Mouse (Mus musculus): ENCODE measurements at regions not wholly inside any gene's neighbourhood (a gene's known extent, or its start where the extent isn't known, plus 50 kb on each side); places are given as distances from the start of the nearest gene placed in this dataset.

DNA sequence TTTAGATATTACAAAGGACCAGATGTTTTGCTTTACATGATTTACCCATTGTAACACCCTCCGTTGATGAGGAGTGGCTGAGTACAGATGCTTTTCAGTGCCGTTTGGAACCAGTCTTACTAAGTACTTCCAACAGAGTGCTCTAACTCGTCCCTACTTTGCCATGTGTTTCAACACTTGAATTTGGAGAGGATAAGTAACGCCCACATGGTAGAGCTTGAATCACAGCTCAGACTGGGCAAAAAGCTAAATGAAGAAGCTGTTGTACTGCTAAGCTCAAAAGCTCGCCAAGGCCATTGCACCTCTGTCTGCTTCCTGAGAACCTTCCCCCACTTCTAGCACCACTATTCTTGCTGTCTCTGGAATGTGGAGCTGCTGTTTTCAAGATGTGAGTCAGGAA lies 471.1 kb downstream of the Nfib start:
- DNase-seq (ENCODE audit: low spot score): no peak

DNA sequence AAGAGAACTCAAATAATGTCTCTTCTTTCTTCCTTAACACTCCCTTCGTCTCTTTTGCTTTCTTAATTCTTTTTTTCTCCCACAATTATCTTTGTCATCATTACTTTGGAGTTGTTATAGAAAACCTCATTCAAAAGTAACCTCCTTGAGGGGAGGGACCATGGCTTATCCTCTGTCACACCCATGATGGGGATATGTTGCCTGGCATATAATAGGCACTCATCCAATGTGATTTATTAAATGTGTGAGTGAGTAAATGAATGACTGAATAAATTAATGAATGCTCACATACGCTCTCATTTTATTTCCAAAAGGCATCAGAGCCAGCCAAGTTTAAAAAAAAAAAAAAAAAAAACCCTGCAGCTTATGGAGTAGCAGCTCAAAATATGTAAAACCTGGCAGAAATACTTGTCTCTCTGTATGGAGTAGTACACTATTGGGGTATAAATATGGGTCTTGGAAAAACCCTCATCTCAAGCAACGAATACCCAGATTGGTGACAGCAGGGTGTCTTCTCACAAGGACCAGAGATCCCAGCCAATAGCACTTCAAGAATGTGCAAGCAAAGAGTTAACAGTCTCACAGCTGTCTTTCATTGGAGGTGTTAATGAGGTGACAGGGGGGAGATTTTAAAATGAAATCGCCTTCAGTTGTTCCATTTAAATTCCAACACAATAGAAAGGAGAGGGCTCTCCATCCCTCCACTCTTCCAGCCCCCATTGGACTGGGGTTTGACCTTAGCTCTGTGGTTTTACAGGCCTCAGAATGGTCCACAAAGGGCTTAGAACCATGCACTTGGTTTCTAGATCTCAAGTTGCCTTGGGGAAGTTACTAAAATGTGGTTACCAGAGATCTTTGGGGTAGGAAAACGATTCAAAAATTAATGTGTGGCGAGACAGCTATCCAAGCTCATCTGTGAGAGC lies 479.1 kb downstream of the Nfib start:
- DNase-seq (ENCODE audit: low spot score): no peak

DNA sequence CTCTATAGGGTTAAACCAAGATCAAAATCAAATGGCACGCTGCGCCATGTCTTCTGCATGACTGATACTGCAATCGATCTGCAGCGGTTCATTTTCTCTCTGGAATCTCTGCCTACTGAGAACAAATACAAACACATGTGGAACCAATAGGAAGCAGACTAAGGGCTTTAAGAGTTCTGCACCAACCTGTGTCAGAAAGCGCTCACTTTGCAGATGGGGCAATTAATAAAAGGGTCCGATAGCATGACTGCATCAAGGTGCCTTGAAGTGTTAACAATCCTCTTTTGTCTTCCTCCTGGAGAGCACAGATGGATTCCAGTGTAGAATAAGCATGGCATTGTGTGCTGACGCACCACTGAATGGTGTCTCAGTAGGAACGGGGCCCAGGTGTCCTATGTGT lies 484.8 kb downstream of the Nfib start:
- no peak for DNase-seq (ENCODE audit: low spot score)

DNA sequence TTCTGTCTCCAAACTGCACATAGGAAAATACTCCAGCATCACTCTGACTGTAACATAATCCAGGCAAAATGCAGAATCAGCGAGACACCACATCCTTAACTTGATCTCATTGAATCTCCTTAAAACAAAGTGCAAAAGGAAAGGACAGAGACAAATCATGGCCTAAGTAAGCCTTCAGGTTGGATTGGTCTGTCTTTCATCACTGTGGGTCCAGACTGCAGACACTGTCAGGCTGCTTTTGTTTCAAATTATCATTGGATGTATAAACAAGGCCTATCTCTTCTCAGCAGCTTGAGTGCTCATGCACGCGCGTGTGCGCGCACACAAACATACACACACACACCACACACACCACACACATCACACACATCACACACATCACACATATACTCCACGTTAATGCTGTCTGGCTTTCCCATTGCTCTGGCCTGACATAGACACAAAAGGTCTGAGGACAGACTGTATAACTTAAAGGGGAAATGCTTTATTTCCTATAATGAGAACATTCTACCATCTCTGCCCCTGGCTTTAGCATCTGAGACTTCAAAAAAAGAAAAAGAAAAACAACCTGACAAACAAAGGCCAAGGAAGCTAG lies 485.3 kb downstream of the Nfib start:
- no peak for DNase-seq (ENCODE audit: low spot score)

DNA sequence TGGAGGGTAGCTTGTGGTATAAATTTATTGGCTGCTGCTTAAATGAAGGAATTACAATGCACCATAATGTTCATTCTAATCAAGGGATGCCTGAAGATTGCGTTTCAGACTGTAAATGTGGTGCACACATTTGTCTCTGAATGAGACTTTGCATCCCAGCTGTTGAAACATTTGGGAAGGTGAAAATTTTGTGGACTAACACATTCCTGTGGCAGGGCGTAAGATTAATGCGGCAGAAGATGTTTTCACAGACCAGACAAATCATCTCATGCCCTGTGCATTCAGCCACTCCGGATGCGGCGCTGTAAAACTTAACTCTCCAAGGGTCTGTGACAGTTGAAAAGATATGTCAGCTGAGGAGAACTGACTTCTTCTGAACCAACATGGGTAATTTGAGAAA lies 486.9 kb downstream of the Nfib start:
- DNase-seq (ENCODE audit: low spot score): no peak

DNA sequence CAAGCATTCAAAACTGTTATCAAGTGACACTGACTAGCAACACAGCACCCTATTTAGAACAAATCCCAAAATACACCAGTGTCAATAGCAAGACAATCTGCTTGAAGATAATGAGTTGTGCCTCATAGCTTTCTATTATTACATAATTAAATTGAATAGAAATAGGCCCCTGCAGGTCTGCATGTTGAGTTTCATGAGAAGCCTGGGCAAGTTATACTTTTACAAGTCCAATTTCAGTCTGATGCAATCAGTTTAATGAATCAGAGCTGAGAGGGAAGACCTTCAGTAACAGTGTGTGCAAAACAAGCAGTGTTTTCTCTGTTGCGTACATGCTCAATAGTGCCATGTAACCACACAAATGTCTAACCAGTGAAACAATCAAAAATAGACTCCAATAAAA lies 498.5 kb downstream of the Nfib start:
- DNase-seq (ENCODE audit: low spot score): no peak

DNA sequence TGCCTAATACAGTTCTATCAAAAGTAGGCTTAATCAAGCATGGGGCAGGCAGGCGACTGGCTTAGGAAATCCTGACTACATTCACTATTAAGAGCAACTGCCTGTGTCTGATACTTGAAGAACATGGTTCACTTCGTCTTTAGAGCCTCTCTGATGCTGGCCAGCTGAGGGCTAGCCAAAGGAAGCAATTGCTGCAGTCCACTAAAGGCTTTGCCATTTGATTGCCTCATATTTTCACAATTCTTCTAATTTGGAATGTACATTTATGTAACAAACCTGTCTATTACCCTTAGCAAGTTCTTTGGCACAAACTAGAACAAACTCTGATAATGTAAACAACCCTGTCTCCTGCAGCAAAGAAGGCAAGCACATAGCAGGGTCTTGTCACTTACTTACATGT lies 505.2 kb downstream of the Nfib start:
- no peak for DNase-seq (ENCODE audit: low spot score)

DNA sequence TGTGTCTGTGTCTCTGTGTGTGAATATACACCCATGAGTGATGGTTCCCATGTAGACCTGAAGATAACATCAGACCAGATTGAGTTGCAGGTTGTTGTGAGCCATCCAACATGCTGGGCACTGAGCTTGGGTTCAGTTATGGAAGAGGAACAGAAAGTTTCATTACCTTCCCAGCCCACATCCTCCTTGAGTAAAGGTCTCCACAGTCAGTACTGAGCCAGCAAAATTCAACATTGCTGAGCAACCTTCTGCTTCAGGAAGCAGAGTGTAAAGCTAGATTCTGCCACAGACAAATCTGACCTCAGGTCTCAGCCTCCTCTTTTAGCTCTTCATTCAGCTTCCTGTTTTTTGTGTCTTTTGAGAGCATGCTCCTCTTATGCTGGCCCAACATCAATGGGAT lies 506.4 kb downstream of the Nfib start:
- no peak for DNase-seq (ENCODE audit: low spot score)

DNA sequence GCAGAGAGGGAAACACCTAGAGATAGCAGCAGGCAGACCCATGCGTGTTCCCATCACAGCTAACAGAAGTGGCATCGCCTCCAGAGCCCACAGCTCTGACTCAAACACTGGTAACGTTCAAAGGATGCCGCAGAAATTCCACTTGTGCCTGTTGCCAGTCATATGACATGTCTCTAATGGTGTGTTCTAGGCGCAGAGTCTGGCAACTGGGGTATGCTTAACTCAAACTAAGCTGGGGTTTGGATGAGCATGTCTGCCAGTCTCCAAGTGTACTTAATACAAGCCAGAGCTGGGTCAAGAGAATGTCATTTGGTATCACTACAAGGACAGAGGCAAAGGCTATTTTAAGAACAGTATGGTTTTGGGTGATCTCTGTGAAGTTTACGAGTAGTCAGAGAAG lies 507.9 kb downstream of the Nfib start:
- no peak for DNase-seq (ENCODE audit: low spot score)

DNA sequence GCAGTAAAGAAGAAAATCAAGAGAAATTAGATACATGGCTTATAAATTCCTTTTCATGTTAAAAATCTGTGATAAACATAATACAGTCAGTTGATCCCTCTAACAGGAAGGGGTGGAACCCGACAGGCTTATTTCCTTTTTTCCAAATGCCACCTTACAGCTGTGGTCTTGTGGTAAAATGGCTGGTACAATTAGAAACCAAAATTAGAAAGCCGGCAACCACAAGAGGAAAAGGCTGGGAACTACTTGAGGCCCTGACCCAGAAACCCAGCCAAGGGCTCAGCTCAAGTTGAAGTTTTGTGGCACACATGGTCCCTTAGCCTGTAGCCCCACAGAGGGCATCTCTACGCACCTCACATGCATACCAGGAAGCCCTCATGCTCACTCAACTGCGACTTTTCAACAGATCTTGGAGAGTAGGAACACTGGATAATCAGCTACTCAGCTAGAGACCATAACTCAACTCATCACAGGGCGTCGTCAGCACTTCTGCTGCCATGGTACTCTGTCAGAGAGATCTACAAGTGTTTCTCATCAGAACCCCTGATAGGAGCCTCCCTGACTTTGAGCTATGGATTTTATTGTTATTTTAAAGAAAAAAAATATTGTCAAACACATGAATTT lies 509.4 kb downstream of the Nfib start:
- DNase-seq (ENCODE audit: low spot score): no peak

DNA sequence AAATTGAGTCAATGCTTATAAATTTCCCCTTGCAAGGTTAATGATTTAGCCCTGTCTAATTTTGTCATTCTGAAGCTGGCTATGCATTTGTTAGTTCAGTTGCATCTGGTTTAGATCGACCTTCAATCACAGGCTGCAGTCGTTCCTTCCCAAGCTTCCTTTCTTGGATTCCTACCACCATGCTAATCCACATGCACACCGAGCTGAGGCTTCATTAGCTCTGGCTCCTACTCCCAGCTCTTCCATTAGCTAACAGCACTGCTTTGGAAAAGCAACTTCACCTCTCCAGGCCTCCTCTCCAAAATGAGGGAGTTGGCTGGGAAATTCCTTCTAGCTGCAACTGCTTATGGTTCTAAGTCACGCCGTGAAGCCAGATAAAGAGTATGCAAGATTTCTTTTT lies 511.6 kb downstream of the Nfib start:
- no peak for DNase-seq (ENCODE audit: low spot score)

DNA sequence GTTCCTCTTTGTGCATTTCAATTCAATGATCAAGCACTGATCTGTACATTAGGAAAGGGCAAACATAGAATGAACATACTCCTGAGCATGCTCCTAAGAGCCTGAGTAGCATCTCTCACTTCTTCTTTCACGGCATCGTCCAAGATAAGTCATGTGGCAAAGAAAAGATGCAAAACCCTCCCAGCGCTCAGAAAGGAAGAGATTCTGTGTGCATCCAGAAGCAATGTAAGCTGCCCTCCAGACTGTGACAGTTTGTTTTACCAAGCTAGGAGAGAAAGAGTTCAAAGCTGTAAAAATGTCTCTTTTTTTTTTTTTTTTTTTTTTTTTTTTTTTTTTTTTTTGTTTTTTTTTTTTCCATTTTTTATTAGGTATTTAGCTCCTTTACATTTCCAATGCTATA lies 518.7 kb downstream of the Nfib start:
- no peak for DNase-seq (ENCODE audit: low spot score)

DNA sequence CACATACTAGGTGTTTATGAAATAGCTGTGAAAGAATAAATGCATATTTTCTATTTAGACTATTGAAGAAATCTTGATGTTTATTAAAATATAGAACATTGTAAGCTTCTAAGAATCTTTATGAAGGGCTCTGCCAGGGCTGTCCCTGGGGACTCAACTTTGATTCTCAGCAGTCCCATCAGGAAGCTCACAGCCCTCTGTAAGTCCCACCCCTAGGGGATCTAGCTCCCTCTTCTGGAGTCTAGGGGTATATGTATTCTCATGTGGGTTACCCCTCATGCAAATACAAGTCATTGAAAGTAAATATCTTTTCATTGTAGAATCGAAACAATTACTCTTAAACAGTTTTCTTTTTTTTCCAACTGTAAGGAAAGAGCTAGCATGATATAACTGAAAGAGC lies 521.6 kb downstream of the Nfib start:
- DNase-seq (ENCODE audit: low spot score): no peak

DNA sequence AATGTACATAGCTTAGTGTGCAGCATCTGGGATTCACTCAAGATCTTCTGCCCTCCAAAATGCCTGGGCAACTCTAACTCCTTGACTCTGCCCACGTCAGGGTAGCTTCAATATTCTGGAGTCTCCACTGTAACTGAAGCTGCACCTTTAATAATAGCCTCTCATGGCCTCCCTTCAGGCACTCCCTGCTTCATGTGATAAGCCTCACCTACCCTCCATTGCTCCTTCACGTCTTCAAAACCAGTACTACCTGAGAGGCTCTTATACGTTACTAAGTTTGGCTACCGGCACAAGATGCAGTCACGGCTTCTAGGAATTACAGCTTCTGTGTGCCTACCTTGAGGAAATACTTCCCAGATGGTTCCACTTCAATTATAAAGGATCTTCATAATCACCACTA lies 527.4 kb downstream of the Nfib start:
- no peak for DNase-seq (ENCODE audit: low spot score)

DNA sequence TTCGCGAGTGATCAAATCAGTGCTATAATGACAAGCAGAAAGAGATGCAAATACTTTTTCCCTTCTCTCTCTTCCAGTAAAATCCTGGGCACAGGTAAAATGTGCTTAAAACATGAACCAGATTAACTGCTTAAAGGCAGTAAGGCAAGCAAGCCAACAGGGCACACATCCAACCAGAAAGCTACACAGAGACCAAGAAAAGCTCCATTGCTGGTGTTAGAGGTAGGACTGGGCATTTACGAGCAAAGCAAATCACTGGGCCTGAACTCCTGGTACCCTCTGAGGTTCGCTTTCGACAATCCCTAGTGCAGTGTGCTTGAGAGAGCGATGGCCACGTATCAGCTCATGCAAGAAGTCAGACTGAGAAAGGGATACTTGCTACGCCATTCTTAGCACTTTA lies 528.8 kb downstream of the Nfib start:
- no peak for DNase-seq (ENCODE audit: low spot score)

DNA sequence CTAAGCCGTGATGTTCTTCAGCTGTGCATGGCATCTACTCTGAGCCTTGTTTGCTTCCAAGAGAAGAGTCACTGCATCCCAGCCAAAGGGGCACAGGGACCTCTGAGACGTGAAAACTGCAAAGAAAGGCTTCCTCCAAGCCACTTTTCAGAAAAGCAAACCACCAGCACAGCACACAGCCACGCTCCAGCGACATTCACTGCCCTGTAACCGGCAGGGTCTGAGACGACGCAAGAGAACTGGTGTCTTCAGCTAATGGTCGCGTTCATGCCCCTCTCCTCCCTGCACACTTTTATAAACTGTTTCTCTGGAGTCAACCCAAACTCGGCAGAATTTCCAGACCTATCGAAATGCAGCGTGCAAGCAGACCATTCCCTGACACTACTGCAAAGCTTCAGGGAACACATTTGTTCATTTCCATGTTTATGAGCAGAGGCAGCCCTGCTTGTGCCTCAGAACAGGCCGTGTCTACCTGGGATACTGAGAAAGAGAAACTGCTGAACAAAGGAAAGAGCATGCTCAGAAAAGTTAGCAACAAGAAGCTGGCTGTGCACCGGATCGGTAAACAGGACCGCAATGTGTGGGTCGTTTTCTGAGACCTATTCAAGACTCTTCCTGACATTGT lies 532.0 kb downstream of the Nfib start:
- no peak for DNase-seq (ENCODE audit: low spot score)

DNA sequence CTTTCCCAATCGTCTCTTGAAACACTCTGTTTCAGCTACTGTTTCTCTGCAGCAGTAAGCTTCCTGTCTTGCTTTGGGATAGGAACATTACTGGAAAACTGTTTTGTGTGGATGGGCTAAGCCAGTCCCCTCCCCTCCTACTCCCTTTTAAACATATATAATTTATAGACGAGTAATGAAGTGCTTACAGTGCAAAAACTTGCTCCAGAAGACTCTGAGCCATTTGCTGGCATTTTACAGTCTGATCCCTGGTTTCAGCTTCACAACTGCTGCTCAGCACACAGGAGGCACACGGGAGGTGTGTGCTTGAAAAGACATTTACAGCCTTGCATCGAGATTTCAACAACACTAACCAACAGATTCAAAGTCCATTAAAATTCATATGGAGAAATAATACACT lies 534.6 kb downstream of the Nfib start:
- no peak for DNase-seq (ENCODE audit: low spot score)

DNA sequence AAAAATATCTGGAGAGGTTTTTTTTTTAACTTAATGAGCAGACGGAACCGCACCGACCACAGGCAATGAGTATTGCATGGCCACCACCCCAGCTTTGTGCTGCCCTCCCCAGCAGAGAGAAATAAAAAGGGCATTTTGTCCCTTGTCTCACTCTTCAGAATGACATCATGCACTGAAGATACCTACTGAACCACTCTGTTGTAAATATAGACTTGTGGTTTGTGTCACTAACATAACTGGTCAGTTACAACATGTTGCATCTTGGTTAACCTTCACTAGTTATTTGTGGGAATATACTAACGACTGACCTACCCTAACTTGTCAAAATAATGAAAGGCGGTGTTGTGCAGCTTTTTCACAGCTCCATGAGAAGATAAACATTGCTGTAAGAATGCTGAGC lies 537.5 kb downstream of the Nfib start:
- no peak for DNase-seq (ENCODE audit: low spot score)

DNA sequence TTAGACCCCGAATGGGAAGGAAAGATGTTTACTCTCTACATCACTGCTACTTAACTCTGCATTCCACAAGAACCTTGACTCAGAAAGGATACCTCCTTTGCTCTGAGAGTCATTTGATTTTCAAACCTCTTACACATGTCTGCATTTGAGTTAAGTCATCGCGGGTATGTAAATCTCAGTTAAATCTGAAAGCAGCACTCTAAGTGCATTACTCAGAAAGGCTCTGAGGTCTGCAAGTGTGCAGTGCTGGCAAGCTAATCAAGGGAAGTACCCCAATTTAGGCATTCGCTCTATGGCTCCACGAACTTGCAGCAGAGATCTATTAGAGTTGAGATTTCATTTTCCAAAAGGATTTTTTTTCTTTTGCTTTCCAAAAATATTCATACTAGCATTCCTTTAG lies 538.2 kb downstream of the Nfib start:
- DNase-seq (ENCODE audit: low spot score): no peak

DNA sequence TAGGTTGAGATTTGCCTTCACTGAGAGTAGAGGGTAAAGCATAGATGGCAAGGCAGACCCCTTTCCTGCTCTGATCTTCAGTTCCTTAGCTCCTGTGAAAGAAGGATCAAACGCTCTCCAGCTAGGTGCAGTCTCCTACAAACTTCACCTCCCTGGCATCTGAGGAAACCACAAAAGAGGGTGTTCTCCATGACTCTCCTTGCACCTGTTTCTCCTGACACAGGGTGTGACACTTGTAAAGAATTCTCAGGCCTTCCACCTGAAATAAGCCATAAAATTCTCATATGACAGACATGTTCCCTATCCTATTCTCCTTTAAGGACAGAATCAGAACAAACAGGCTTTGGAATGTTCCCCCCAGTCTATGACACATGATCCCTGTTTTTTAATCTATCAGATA lies 538.7 kb downstream of the Nfib start:
- no peak for DNase-seq (ENCODE audit: low spot score)

DNA sequence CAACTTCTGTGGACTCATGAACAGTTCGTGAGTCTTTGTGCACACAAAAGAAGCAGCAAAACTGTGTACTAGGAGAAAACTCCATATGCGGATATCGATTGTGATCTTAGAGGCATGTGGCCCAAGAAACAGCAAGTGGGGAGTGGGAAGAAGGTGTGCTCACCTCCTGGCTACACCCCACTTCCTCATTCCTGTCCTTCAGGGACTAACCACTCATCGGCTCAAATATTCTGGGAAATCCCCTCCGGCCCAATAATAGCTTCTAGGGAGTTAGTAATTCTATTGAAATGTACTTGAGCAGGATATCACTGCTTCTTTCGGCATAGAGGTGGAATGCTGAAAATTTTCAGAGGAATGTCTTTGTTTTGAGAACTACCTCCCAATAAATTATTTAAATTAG lies 539.5 kb downstream of the Nfib start:
- no peak for DNase-seq (ENCODE audit: low spot score)

DNA sequence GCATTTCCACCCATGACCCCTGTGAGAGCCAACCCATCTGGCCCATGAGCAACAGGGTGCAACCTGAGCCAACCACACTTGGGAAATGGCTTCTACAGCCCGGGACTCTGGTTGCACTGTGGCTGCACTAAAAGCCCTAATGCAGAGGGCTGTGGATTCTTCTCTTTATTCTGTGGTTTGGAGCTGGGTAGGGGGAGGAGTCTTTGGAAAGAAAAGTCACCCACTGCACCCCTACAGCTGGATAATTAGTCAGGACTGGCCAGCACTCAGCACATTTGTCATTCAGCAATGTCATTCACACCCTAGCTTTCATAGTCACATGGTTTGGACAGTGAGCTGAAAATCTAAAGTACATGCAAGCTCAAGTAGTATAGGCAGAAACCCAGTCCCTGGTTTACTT lies 541.5 kb downstream of the Nfib start:
- DNase-seq (ENCODE audit: low spot score): no peak

DNA sequence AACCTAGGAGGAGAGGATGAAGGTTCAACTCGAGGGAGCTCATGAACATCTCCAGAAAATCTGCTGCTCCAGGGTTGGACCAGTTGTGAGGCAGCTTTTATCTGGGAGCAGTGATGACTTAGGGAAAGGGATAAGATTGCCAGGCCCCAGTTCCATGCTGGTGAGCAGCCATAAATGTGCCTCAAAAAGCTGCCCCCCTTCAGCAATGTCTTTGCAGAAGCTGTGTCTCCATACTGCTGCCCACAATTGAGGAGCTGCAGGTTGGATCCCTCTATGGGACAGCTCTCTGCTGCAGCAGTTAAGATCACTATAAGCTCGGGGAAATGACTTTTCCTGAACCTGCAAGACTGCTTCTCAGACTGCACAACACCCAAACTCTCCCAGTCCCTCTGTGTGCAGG lies 543.7 kb downstream of the Nfib start:
- no peak for DNase-seq (ENCODE audit: low spot score)
